Comparison of ENCODE assay signal across 11 mouse cellular contexts in genomic region chr17:5321589-5322225, GRCm38 (mm10).
DNase-seq lines count a peak whose midpoint lies in the region; ATAC-seq and TF ChIP-seq lines count a peak whose summit lies in the region.
"Had no signal": no experiment of that assay in that cellular context is flagged by ENCODE, and none has a peak within 500 bp of the region (broad histone marks: within the 10 kb centered on the region; RNA-seq: fewer than 3 reads in every experiment).

No protein-coding gene starts in this region.

- DNase-seq in limb, embryonic 10.5 days (ENCODE audit: low spot score) = no peak
- no peak for DNase-seq in thymus, adult 2 months
- DNase-seq: liver, embryonic 13.5 days had no signal

- H3K4me3 ChIP-seq in forebrain, embryonic 13.5 days = no peak overlapping the region
- no peak overlapping the region for H3K4me3 ChIP-seq in forebrain, embryonic 12.5 days (replicated peaks)
- no peak overlapping the region for H3K4me3 ChIP-seq in limb, embryonic 12.5 days (replicated peaks)
- no peak overlapping the region for H3K4me3 ChIP-seq in limb, embryonic 10.5 days
- no peak overlapping the region for H3K4me3 ChIP-seq in bone marrow macrophage, adult 2 months (ENCODE audit: insufficient read depth, low read length)
- no peak overlapping the region for H3K4me3 ChIP-seq in thymus, adult 2 months (ENCODE audit: control insufficient read depth, insufficient read depth, low read length)
- no peak overlapping the region for H3K4me3 ChIP-seq in forebrain, embryonic 16.5 days (replicated peaks; ENCODE audit: low read length)
- H3K4me3 ChIP-seq: liver, embryonic 13.5 days had no signal

- no peak overlapping the region for H3K27ac ChIP-seq in forebrain, embryonic 13.5 days
- H3K27ac ChIP-seq in forebrain, embryonic 12.5 days = no peak overlapping the region
- H3K27ac ChIP-seq in limb, embryonic 12.5 days = no peak overlapping the region
- H3K27ac ChIP-seq in limb, embryonic 10.5 days = no peak overlapping the region
- no peak overlapping the region for H3K27ac ChIP-seq in bone marrow macrophage, adult 2 months (ENCODE audit: insufficient read depth, low read depth, low read length)
- no peak overlapping the region for H3K27ac ChIP-seq in thymus, adult 2 months (ENCODE audit: control insufficient read depth, insufficient read depth, low read length)
- no peak overlapping the region for H3K27ac ChIP-seq in forebrain, embryonic 16.5 days (ENCODE audit: low read length)
- H3K27ac ChIP-seq: hindbrain, embryonic 14.5 days; liver, embryonic 13.5 days had no signal

- WGBS in forebrain, embryonic 13.5 days = 80% methylated on average over 8 of the region's 8 CpGs
- 84% methylated on average over 8 of the region's 8 CpGs for WGBS in forebrain, embryonic 12.5 days
- whole genome bisulfite sequencing in limb, embryonic 12.5 days = 72% methylated on average over 8 of the region's 8 CpGs
- WGBS in limb, embryonic 10.5 days = 73% methylated on average over 8 of the region's 8 CpGs
- WGBS in thymus, adult 2 months = 88% methylated on average over 8 of the region's 8 CpGs
- whole genome bisulfite sequencing in forebrain, embryonic 16.5 days = 79% methylated on average over 8 of the region's 8 CpGs

- peaks cover 44% of the 10 kb centered on the region for H3K4me1 ChIP-seq in forebrain, embryonic 13.5 days
- peaks cover 35% of the 10 kb centered on the region for H3K4me1 ChIP-seq in forebrain, embryonic 12.5 days
- H3K4me1 ChIP-seq in limb, embryonic 12.5 days (replicated peaks) = peaks cover 26% of the 10 kb centered on the region
- peaks cover 38% of the 10 kb centered on the region for H3K4me1 ChIP-seq in limb, embryonic 10.5 days
- peaks cover 30% of the 10 kb centered on the region for H3K4me1 ChIP-seq in bone marrow macrophage, adult 2 months (ENCODE audit: control insufficient read depth, insufficient read depth, low read length)
- no peaks in the 10 kb centered on the region for H3K4me1 ChIP-seq in thymus, adult 2 months (replicated peaks; ENCODE audit: control insufficient read depth, insufficient read depth, low read length)
- peaks cover 24% of the 10 kb centered on the region for H3K4me1 ChIP-seq in forebrain, embryonic 16.5 days (replicated peaks; ENCODE audit: control insufficient read depth, insufficient read depth, low read length)

- 0 out of 2 replicates have a peak, but pooled peaks have one; percentile 20 for ATAC-seq in forebrain, embryonic 13.5 days
- ATAC-seq in forebrain, embryonic 12.5 days (ENCODE audit: low FRiP score) = no peak
- ATAC-seq in limb, embryonic 12.5 days (ENCODE audit: insufficient number of reproducible peaks, insufficient read depth, low FRiP score, low TSS enrichment, low read depth) = 0 out of 2 replicates have a peak, but pooled peaks have one; percentile 10
- peak; percentile 69 for ATAC-seq in megakaryocyte progenitor cell, adult 5-6 weeks (replicated peaks; ENCODE audit: poor library complexity)
- no peak for ATAC-seq in forebrain, embryonic 16.5 days
- ATAC-seq: Patski had no signal

- peaks cover 43% of the 10 kb centered on the region for H3K36me3 ChIP-seq in forebrain, embryonic 13.5 days (ENCODE audit: poor library complexity, severe bottlenecking)
- peaks cover 43% of the 10 kb centered on the region for H3K36me3 ChIP-seq in forebrain, embryonic 12.5 days (replicated peaks)
- peaks cover 76% of the 10 kb centered on the region for H3K36me3 ChIP-seq in limb, embryonic 12.5 days
- H3K36me3 ChIP-seq in limb, embryonic 10.5 days = peaks cover 77% of the 10 kb centered on the region
- peaks cover 53% of the 10 kb centered on the region for H3K36me3 ChIP-seq in thymus, adult 2 months (ENCODE audit: control insufficient read depth, insufficient read depth, low read length)
- H3K36me3 ChIP-seq in forebrain, embryonic 16.5 days (ENCODE audit: control insufficient read depth, insufficient read depth) = peaks cover 14% of the 10 kb centered on the region; the same call in 1 of the 2 replicates

- peak; percentile 36; the same call in 1 of the 2 replicates for TF ChIP-seq CTCF in bone marrow macrophage, adult 2 months (IDR thresholded peaks at IDR 0.05; ENCODE audit: low read depth, low read length)
- no peak for TF ChIP-seq CTCF in thymus, adult 2 months (IDR thresholded peaks at IDR 0.05; ENCODE audit: borderline replicate concordance, control insufficient read depth, extremely low read depth, insufficient read depth, low read length, poor library complexity)

- no peaks in the 10 kb centered on the region for H3K9me3 ChIP-seq in forebrain, embryonic 13.5 days (replicated peaks)
- no peaks in the 10 kb centered on the region for H3K9me3 ChIP-seq in forebrain, embryonic 12.5 days
- H3K9me3 ChIP-seq in limb, embryonic 12.5 days = no peaks in the 10 kb centered on the region
- no peaks in the 10 kb centered on the region for H3K9me3 ChIP-seq in limb, embryonic 10.5 days (replicated peaks)
- no peaks in the 10 kb centered on the region for H3K9me3 ChIP-seq in forebrain, embryonic 16.5 days (ENCODE audit: control insufficient read depth, low read length)
- H3K9me3 ChIP-seq: liver, embryonic 13.5 days had no signal

- H3K4me2 ChIP-seq in forebrain, embryonic 13.5 days = no peak overlapping the region
- H3K4me2 ChIP-seq in forebrain, embryonic 12.5 days = no peak overlapping the region
- H3K4me2 ChIP-seq in limb, embryonic 12.5 days = no peak overlapping the region
- no peak overlapping the region for H3K4me2 ChIP-seq in forebrain, embryonic 16.5 days (ENCODE audit: low read length)
- H3K4me2 ChIP-seq: hindbrain, embryonic 14.5 days; liver, embryonic 13.5 days had no signal

- no peaks in the 10 kb centered on the region for H3K27me3 ChIP-seq in forebrain, embryonic 13.5 days
- H3K27me3 ChIP-seq in forebrain, embryonic 12.5 days = peaks cover 4% of the 10 kb centered on the region; the same call in 1 of the 2 replicates
- no peaks in the 10 kb centered on the region for H3K27me3 ChIP-seq in limb, embryonic 12.5 days
- H3K27me3 ChIP-seq in limb, embryonic 10.5 days (ENCODE audit: low read depth, poor library complexity, severe bottlenecking) = peaks cover 13% of the 10 kb centered on the region; the same call in 1 of the 2 replicates
- H3K27me3 ChIP-seq in thymus, adult 2 months (ENCODE audit: control insufficient read depth, insufficient read depth, low read length) = no peaks in the 10 kb centered on the region
- no peaks in the 10 kb centered on the region for H3K27me3 ChIP-seq in forebrain, embryonic 16.5 days (replicated peaks; ENCODE audit: control insufficient read depth, insufficient read depth, low read length)
- H3K27me3 ChIP-seq: liver, embryonic 13.5 days; Patski had no signal

- no peak for TF ChIP-seq POLR2A in bone marrow macrophage, adult 2 months (IDR thresholded peaks at IDR 0.05; ENCODE audit: borderline replicate concordance, low read depth, low read length)
- no peak for TF ChIP-seq POLR2A in thymus, adult 2 months (IDR thresholded peaks at IDR 0.05; ENCODE audit: control insufficient read depth, extremely low read depth, insufficient read depth, low read length, poor library complexity)

- no peak overlapping the region for H3K9ac ChIP-seq in forebrain, embryonic 13.5 days
- H3K9ac ChIP-seq in forebrain, embryonic 12.5 days = no peak overlapping the region
- H3K9ac ChIP-seq in limb, embryonic 12.5 days (replicated peaks) = no peak overlapping the region
- H3K9ac ChIP-seq in forebrain, embryonic 16.5 days (replicated peaks; ENCODE audit: low read depth, low read length) = no peak overlapping the region
- H3K9ac ChIP-seq: hindbrain, embryonic 14.5 days; liver, embryonic 13.5 days had no signal

Comparison
In these comparisons a context has a peak if more than half of its experiments do, and no peak if none do; other contexts are left out.
1. ATAC-seq: peak in forebrain, embryonic 13.5 days (single experiment), limb, embryonic 12.5 days (single experiment) and megakaryocyte progenitor cell, adult 5-6 weeks (single experiment); none in forebrain, embryonic 12.5 days (single experiment) and forebrain, embryonic 16.5 days (single experiment).